12 mouse cellular contexts compared by ENCODE assay signal in the genomic region with DNA sequence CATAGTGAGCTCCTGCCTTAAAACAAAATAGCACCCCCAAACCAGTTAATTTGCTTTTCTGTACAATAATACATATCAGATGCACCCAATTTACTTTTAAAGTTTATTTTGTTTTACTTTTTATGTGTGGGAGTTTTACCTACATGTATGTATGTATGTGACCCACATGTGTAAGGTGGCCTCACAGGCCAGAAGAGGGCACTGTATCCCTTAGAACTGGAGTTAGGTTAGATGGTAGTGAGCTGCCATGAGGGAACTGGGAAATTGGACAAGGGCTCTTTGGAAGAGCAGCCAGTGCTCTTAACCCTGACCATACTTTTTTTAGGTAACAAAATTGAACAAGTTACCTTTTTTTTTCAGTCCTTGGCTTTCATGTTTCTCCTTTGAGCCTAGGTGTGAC. TPM values are rescaled to one million over a fixed set of nuclear protein-coding genes. Genes with fewer than 3 reads are reported as not detected.
DNase-seq lines count a peak whose midpoint lies in the region; ATAC-seq and TF ChIP-seq lines count a peak whose summit lies in the region.
"Had no signal": no experiment of that assay in that cellular context is flagged by ENCODE, and none has a peak within 500 bp of the region (broad histone marks: within the 10 kb centered on the region; RNA-seq: fewer than 3 reads in every experiment).

No protein-coding gene starts in this region.

- no peak overlapping the region for H3K9ac ChIP-seq in forebrain, postnatal 0 days
- H3K9ac ChIP-seq in forebrain, embryonic 11.5 days (ENCODE audit: low read length) = no peak overlapping the region
- H3K9ac ChIP-seq in midbrain, embryonic 14.5 days (replicated peaks; ENCODE audit: low read length) = no peak overlapping the region
- H3K9ac ChIP-seq in midbrain, embryonic 15.5 days = no peak overlapping the region
- H3K9ac ChIP-seq: midbrain, embryonic 13.5 days; stomach, embryonic 15.5 days had no signal

- peaks cover 23% of the 10 kb centered on the region; the same call in 1 of the 2 replicates for H3K36me3 ChIP-seq in forebrain, postnatal 0 days (ENCODE audit: insufficient read depth)
- H3K36me3 ChIP-seq in forebrain, embryonic 11.5 days (ENCODE audit: control insufficient read depth, insufficient read depth, low read length) = no peaks in the 10 kb centered on the region
- H3K36me3 ChIP-seq in midbrain, embryonic 14.5 days (ENCODE audit: control insufficient read depth, insufficient read depth, low read length) = peaks cover 18% of the 10 kb centered on the region
- peaks cover 5% of the 10 kb centered on the region; the same call in 1 of the 2 replicates for H3K36me3 ChIP-seq in midbrain, embryonic 15.5 days (replicated peaks)
- peaks cover 2% of the 10 kb centered on the region; the same call in 1 of the 2 replicates for H3K36me3 ChIP-seq in splenic B cell, adult 2 months (ENCODE audit: control insufficient read depth, insufficient read depth, low read length, poor library complexity, severe bottlenecking)

- H3K4me3 ChIP-seq in forebrain, postnatal 0 days (ENCODE audit: low read depth, low read length) = no peak overlapping the region
- no peak overlapping the region for H3K4me3 ChIP-seq in forebrain, embryonic 11.5 days (ENCODE audit: low read depth, low read length)
- H3K4me3 ChIP-seq in midbrain, embryonic 14.5 days (replicated peaks; ENCODE audit: low read depth, low read length) = no peak overlapping the region
- no peak overlapping the region for H3K4me3 ChIP-seq in midbrain, embryonic 15.5 days
- H3K4me3 ChIP-seq: midbrain, embryonic 13.5 days; stomach, embryonic 15.5 days had no signal

- H3K9me3 ChIP-seq in forebrain, postnatal 0 days (ENCODE audit: low read length) = no peaks in the 10 kb centered on the region
- H3K9me3 ChIP-seq in forebrain, embryonic 11.5 days (ENCODE audit: control insufficient read depth, low read length) = no peaks in the 10 kb centered on the region
- H3K9me3 ChIP-seq in midbrain, embryonic 14.5 days (ENCODE audit: control insufficient read depth, low read length) = no peaks in the 10 kb centered on the region
- H3K9me3 ChIP-seq in midbrain, embryonic 15.5 days = no peaks in the 10 kb centered on the region
- H3K9me3 ChIP-seq: midbrain, embryonic 13.5 days; stomach, embryonic 15.5 days had no signal

- no peak for ATAC-seq in forebrain, postnatal 0 days
- ATAC-seq in forebrain, embryonic 11.5 days (replicated peaks; ENCODE audit: low FRiP score) = no peak
- no peak for ATAC-seq in midbrain, embryonic 14.5 days (ENCODE audit: low FRiP score, low TSS enrichment)
- no peak for ATAC-seq in midbrain, embryonic 15.5 days (replicated peaks)
- ATAC-seq in common myeloid progenitor, adult 5-6 weeks (replicated peaks; ENCODE audit: low read depth, poor library complexity, severe bottlenecking) = 0 out of 2 replicates have a peak, but pooled peaks have one; percentile 46
- ATAC-seq: hindbrain, embryonic 16.5 days; midbrain, embryonic 13.5 days had no signal

- TF ChIP-seq CTCF in forebrain, postnatal 0 days (IDR thresholded peaks at IDR 0.05; ENCODE audit: low read depth) = peak; percentile 44

- H3K4me1 ChIP-seq in forebrain, postnatal 0 days (ENCODE audit: insufficient read depth) = no peaks in the 10 kb centered on the region
- no peaks in the 10 kb centered on the region for H3K4me1 ChIP-seq in forebrain, embryonic 11.5 days (replicated peaks; ENCODE audit: control insufficient read depth, insufficient read depth, low read length)
- no peaks in the 10 kb centered on the region for H3K4me1 ChIP-seq in midbrain, embryonic 14.5 days (ENCODE audit: control insufficient read depth, insufficient read depth, low read length)
- no peaks in the 10 kb centered on the region for H3K4me1 ChIP-seq in midbrain, embryonic 15.5 days
- H3K4me1 ChIP-seq: midbrain, embryonic 13.5 days; stomach, embryonic 15.5 days had no signal

- H3K27ac ChIP-seq in forebrain, postnatal 0 days (ENCODE audit: low read depth, low read length) = no peak overlapping the region
- no peak overlapping the region for H3K27ac ChIP-seq in forebrain, embryonic 11.5 days (ENCODE audit: low read depth, low read length)
- no peak overlapping the region for H3K27ac ChIP-seq in midbrain, embryonic 14.5 days (replicated peaks; ENCODE audit: low read depth, low read length)
- no peak overlapping the region for H3K27ac ChIP-seq in midbrain, embryonic 15.5 days
- H3K27ac ChIP-seq: midbrain, embryonic 13.5 days; stomach, embryonic 15.5 days had no signal

- peak; percentile 11 for DNase-seq in forebrain, postnatal 0 days
- DNase-seq in forebrain, embryonic 11.5 days (ENCODE audit: low spot score) = no peak
- peak; percentile 30 for DNase-seq in midbrain, embryonic 14.5 days
- DNase-seq in splenic B cell, adult 2 months (ENCODE audit: low read depth, low spot score) = peak; percentile 13
- no peak for DNase-seq in adrenal gland, postnatal 36 days
- no peak for DNase-seq in left cerebral cortex, adult 9 months (ENCODE audit: low spot score in 2 of 2)
- DNase-seq: heart, adult 18-20 months had no signal

- H3K4me2 ChIP-seq in forebrain, postnatal 0 days (ENCODE audit: low read depth) = no peak overlapping the region
- H3K4me2 ChIP-seq in forebrain, embryonic 11.5 days (ENCODE audit: low read depth, low read length, severe bottlenecking) = no peak overlapping the region
- H3K4me2 ChIP-seq in midbrain, embryonic 14.5 days (ENCODE audit: low read length) = no peak overlapping the region
- no peak overlapping the region for H3K4me2 ChIP-seq in midbrain, embryonic 15.5 days
- H3K4me2 ChIP-seq: midbrain, embryonic 13.5 days; stomach, embryonic 15.5 days had no signal

- H3K27me3 ChIP-seq in forebrain, postnatal 0 days (ENCODE audit: insufficient read depth, low read length) = no peaks in the 10 kb centered on the region
- no peaks in the 10 kb centered on the region for H3K27me3 ChIP-seq in forebrain, embryonic 11.5 days (ENCODE audit: control insufficient read depth, insufficient read depth, low read length)
- H3K27me3 ChIP-seq in midbrain, embryonic 14.5 days (ENCODE audit: control insufficient read depth, insufficient read depth, low read length) = no peaks in the 10 kb centered on the region
- H3K27me3 ChIP-seq in midbrain, embryonic 15.5 days (replicated peaks) = no peaks in the 10 kb centered on the region
- no peaks in the 10 kb centered on the region for H3K27me3 ChIP-seq in splenic B cell, adult 2 months (ENCODE audit: control insufficient read depth, insufficient read depth, low read length, poor library complexity, severe bottlenecking)
- H3K27me3 ChIP-seq: midbrain, embryonic 13.5 days; stomach, embryonic 15.5 days had no signal

RNA-seq across cellular contexts. Expression of gene Ttc27, which starts 15.3 kb away (rescaled TPM):
- 19.1 and 24.2 TPM in 2 replicates for total RNA-seq in forebrain, postnatal 0 days (2014; rRNA removed)
- polyA plus RNA-seq in forebrain, postnatal 0 days (2015; fragmentation: Nextera tagmentation; extraction: Ambion mirVana) = 18.2 and 19.7 TPM in 2 replicates
- polyA plus RNA-seq in forebrain, embryonic 11.5 days (2014; fragmentation: Nextera tagmentation; extraction: Ambion mirVana) = 23.5 and 26.1 TPM in 2 replicates
- 15.9 and 22.9 TPM in 2 replicates for polyA plus RNA-seq in midbrain, embryonic 14.5 days (2014; fragmentation: Nextera tagmentation; extraction: Ambion mirVana)
- polyA plus RNA-seq in midbrain, embryonic 15.5 days (2015; fragmentation: Nextera tagmentation; extraction: Ambion mirVana) = 13.8 and 17.1 TPM in 2 replicates
- 66.6 and 87.2 TPM in 2 replicates for total RNA-seq in common myeloid progenitor, adult 5-6 weeks (2017)
- 10 to 100 TPM; 20.6 to 23.0 TPM for total RNA-seq in adrenal gland, postnatal 36 days (2021)

Comparison
In these comparisons a context has a peak if more than half of its experiments do, and no peak if none do; other contexts are left out.
1. DNase-seq: peak in forebrain, postnatal 0 days (single experiment), midbrain, embryonic 14.5 days (single experiment) and splenic B cell, adult 2 months (single experiment); none in forebrain, embryonic 11.5 days (single experiment), adrenal gland, postnatal 36 days (0 of 2) and left cerebral cortex, adult 9 months (0 of 2).